Mouse (Mus musculus) heart, embryonic 16.5 days (tissue): ENCODE data around the gene Sft2d2. TPM values are rescaled to one million over a fixed set of nuclear protein-coding genes. Genes with fewer than 3 reads are reported as not detected.

Experiments
- ATAC-seq: fragments of 200-750 bp; cut with Nextera tagmentation; replicated peaks from 2 replicates; pipeline ENCODE4 v1.8.0; 2017; ENCODE audit warnings: moderate number of reproducible peaks; ENCODE audit not compliant: insufficient read depth, low FRiP score; ENCODE audit errors: extremely low read depth
- H3K27ac ChIP-seq: fragments of 300-500 bp; sonication (generic); 2 replicates; pipeline ENCODE4 v1.5.1; 2014; ENCODE audit warnings: mild to moderate bottlenecking, low read length, control low read depth, moderate library complexity
- H3K27me3 ChIP-seq: fragments of 300-500 bp; sonication (generic); 2 replicates; pipeline ENCODE4 v1.6.1; 2014; ENCODE audit warnings: low read length, mixed read lengths; ENCODE audit not compliant: control insufficient read depth, insufficient read depth
- H3K36me3 ChIP-seq: fragments of 300-500 bp; sonication (generic); 2 replicates; pipeline ENCODE4 v1.6.1; 2014; ENCODE audit not compliant: control insufficient read depth, insufficient read depth
- H3K4me1 ChIP-seq: fragments of 300-500 bp; sonication (generic); 2 replicates; pipeline ENCODE4 v1.6.1; 2014; ENCODE audit warnings: low read length, mixed read lengths; ENCODE audit not compliant: control insufficient read depth, insufficient read depth
- H3K4me2 ChIP-seq: fragments of 300-500 bp; sonication (generic); 2 replicates; pipeline ENCODE4 v1.6.1; 2014; ENCODE audit warnings: low read depth, mild to moderate bottlenecking, control low read depth, low read length
- H3K4me3 ChIP-seq: fragments of 300-500 bp; sonication (generic); 2 replicates; pipeline ENCODE4 v1.5.1; 2014; ENCODE audit warnings: mild to moderate bottlenecking, control low read depth, low read length
- H3K9ac ChIP-seq: fragments of 300-500 bp; sonication (generic); 2 replicates; pipeline ENCODE4 v1.6.1; 2014; ENCODE audit warnings: low read length, control low read depth
- H3K9me3 ChIP-seq: fragments of 300-500 bp; sonication (generic); replicated peaks from 2 replicates; pipeline ENCODE4 v1.6.1; 2016; ENCODE audit warnings: low read length; ENCODE audit not compliant: control insufficient read depth
- WGBS: fragments of 180-500 bp; shearing (Covaris S2); extraction: QIAGEN DNeasy Blood & Tissue Kit; methylation state at CpG from one replicate; pipeline ENCODE4 v1.1.7; 2014; 5-methylcytosine and 5-hydroxymethylcytosine counted together
- polyA plus RNA-seq: library from polyadenylated mRNA; unstranded; fragments of >200 nt; fragmentation: Nextera tagmentation; extraction: Ambion mirVana; gene quantifications from 2 replicates; pipeline ENCODE4 v1.2.1, GENCODE M21; 2015

The Sft2d2 gene
- polyA plus RNA-seq, 1 experiment from 2014 or later = 19.2 TPM

DNA sequence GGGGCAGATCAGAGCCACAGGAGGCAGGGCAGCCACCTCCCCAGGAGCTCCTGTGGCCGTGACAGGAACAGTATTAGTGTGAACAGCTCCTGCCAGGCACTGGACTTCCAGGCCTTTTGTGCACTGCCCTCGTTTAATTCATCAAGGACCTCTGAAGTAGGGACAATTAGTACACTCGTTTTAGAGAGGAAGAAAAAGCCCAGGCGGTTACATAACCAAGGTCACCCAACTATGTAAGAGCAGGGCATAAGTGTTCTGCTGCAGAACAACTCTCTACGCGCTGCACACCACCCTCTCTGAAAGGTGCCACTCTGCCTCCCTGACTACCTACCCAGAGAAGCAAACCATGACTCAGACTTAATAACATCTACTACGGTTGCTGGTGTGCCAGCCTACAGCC is 9.1 kb downstream of the Sft2d2 start:
- H3K27me3 ChIP-seq = no peaks in the 10 kb centered on the region
- H3K4me2 ChIP-seq = no peak overlapping the region
- WGBS = 54% methylated on average over 7 of the region's 7 CpGs
- no peaks in the 10 kb centered on the region for H3K9me3 ChIP-seq
- peaks cover 7% of the 10 kb centered on the region for H3K4me1 ChIP-seq
- H3K36me3 ChIP-seq = peaks cover 29% of the 10 kb centered on the region
- no peak overlapping the region for H3K4me3 ChIP-seq
- 0 out of 2 replicates have a peak, but pooled peaks have one; percentile 21 for ATAC-seq
- H3K9ac ChIP-seq = no peak overlapping the region
- no peak overlapping the region for H3K27ac ChIP-seq

DNA sequence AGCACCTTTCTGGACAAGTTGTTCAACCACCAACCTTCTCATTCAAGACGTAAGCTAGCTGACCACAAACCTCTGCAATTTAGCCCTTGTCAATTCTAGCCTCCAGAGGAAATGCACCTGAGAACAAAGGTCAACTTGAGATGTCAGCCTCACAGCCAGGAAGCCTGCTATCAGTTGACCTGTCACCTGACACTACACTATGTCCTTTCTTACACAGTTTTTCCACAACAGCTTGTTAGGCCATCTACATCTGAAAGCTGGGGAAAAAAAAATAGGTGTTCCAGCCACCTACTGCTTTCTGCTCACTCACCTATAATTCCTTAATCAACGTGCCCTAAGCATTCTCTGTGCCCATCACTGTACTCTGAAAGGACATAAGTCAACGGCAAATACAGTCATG is 10.1 kb downstream of the Sft2d2 start:
- no peak for ATAC-seq
- Histone ChIP-seq H3K36me3 (peaks cover 29% of the 10 kb centered on the region), H3K4me3 (no peak overlapping the region), H3K27me3 (no peaks in the 10 kb centered on the region), H3K4me1 (peaks cover 7% of the 10 kb centered on the region), H3K9ac (no peak overlapping the region), H3K27ac (no peak overlapping the region), H3K4me2 (no peak overlapping the region), H3K9me3 (no peaks in the 10 kb centered on the region)
- 88% methylated on average over 3 of the region's 3 CpGs for WGBS

DNA sequence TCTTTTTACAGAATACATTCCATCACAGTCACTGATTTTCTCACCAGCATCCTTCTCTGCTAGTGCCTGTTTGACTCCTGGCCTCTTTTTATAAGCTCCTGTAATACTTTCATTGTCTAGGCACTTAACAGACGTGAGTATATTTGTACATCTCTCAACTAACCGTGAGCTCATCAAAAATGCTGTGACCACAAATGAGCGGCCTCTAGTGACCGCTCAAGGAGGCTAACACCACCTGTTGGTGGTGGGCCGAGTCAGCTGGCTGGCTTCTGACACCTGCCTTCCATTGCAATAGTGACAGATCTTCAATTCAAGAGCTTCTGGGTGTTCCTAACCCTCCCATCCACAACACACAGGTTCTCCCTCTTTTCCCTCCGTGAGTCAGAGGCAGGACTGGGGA is 10.8 kb downstream of the Sft2d2 start:
- peaks cover 37% of the 10 kb centered on the region for H3K36me3 ChIP-seq
- 72% methylated on average over 6 of the region's 6 CpGs for WGBS

DNA sequence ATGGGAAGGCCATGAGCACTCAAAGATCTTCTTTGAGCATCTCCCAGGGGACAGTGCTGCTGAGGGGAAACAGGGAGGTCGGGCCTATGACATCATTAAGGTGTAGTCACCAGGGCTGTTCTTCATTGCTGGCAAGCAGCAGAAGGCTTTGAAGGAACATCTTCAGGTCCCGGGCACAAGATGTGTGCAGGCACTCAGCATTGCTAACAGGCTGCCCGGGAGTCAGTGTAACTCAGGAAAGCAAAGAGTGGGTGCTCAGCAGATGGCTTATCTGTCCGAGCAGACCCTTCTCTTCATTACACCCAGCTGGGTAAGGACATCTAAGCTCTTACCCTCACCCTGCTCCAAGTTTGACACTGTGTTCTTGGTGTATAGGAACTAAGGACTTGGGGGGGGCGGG is 14.9 kb downstream of the Sft2d2 start:
- Histone ChIP-seq H3K4me1 (no peaks in the 10 kb centered on the region), H3K9me3 (no peaks in the 10 kb centered on the region), H3K4me3 (no peak overlapping the region), H3K4me2 (no peak overlapping the region), H3K27ac (no peak overlapping the region), H3K36me3 (peaks cover 38% of the 10 kb centered on the region), H3K9ac (no peak overlapping the region), H3K27me3 (no peaks in the 10 kb centered on the region)
- 80% methylated on average over 5 of the region's 5 CpGs for WGBS
- no peak for ATAC-seq

More for the DNA sequence above, 10.8 kb downstream of the Sft2d2 start:
- H3K9me3 ChIP-seq = no peaks in the 10 kb centered on the region
- no peak overlapping the region for H3K27ac ChIP-seq
- H3K27me3 ChIP-seq = no peaks in the 10 kb centered on the region
- no peak overlapping the region for H3K4me2 ChIP-seq
- peaks cover 5% of the 10 kb centered on the region for H3K4me1 ChIP-seq
- no peak overlapping the region for H3K9ac ChIP-seq
- H3K4me3 ChIP-seq = no peak overlapping the region
- no peak for ATAC-seq

DNA sequence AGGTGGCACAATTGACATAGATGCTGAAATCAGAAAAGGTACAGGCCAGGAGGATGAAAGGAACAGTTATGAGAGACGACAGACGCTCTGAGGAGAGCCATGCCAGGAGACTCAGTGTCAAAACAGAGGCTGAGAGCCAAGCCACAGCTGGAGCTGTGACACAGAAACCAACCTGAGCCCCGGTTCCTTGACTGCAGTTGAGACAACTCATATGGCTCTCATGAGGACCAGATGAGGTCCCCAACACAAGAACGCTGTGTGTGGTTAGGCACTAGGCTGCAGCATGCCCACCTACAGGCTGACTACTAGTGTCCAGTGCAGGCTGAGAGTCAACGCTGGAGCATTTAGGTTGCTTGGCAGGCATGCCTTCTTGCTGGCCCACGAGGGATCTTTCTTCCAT is 16.2 kb downstream of the Sft2d2 start:
- Histone ChIP-seq H3K9ac (no peak overlapping the region), H3K36me3 (peaks cover 29% of the 10 kb centered on the region), H3K9me3 (no peaks in the 10 kb centered on the region), H3K27me3 (no peaks in the 10 kb centered on the region), H3K27ac (no peak overlapping the region), H3K4me3 (no peak overlapping the region), H3K4me2 (no peak overlapping the region), H3K4me1 (no peaks in the 10 kb centered on the region)
- ATAC-seq = no peak
- WGBS = 76% methylated on average over 6 of the region's 6 CpGs

DNA sequence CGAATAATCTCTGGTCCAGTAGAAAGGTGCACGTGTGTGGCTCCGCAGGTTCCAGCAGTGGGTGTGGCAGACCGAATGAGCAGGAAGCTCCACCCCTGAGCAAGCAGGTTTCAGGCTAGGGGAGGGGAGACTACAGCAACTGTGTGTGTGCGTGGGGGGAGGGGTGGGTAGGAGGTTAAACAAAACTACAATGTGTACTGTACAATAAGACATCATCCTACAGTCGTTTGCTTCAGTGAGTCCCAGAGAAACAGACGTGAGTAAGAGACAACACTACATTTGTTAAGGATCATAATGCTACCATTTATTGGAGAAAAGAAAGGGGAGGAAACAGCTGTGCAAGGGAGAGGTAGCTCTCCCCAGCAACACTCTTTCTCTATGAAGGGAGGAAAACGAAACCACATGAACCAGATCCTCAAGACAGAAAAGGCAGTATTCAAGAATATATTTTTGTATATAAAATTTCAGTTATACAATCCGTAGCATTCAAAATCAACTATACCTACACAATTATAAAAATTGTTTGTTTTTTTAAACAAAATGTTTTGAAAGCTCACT is 20.1 kb downstream of the Sft2d2 start:
- Histone ChIP-seq H3K4me1 (no peaks in the 10 kb centered on the region), H3K4me2 (no peak overlapping the region), H3K9me3 (no peaks in the 10 kb centered on the region), H3K36me3 (peaks cover 13% of the 10 kb centered on the region), H3K9ac (no peak overlapping the region), H3K4me3 (no peak overlapping the region), H3K27ac (no peak overlapping the region; the same call in 1 of the 2 replicates), H3K27me3 (no peaks in the 10 kb centered on the region)
- peak; percentile 60; the same call in 1 of the 2 replicates for ATAC-seq
- 70% methylated on average over 6 of the region's 9 CpGs for WGBS

DNA sequence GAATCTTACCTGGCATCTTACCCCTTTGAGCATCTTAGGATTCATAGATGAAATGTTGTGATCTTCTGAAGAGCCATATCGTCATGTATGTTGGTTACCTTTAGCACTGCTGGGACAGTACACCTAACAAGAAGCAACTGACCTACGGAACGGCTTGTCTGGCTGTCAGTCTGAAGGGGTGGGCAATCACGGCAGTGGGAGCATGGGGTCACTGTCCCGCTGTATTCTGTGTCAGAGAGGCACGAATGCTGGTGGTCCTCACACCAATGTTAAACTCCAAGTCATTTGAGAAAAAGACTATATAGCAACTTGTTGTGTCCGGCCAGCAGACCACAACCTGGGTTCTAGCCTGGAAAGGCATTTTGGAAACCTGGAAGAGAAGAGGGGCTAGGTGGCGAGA is 23.0 kb downstream of the Sft2d2 start:
- Histone ChIP-seq H3K4me3 (no peak overlapping the region), H3K4me2 (no peak overlapping the region), H3K9me3 (no peaks in the 10 kb centered on the region), H3K36me3 (no peaks in the 10 kb centered on the region), H3K27me3 (no peaks in the 10 kb centered on the region), H3K9ac (no peak overlapping the region), H3K4me1 (no peaks in the 10 kb centered on the region), H3K27ac (no peak overlapping the region)
- 79% methylated on average over 7 of the region's 8 CpGs for WGBS
- no peak for ATAC-seq

DNA sequence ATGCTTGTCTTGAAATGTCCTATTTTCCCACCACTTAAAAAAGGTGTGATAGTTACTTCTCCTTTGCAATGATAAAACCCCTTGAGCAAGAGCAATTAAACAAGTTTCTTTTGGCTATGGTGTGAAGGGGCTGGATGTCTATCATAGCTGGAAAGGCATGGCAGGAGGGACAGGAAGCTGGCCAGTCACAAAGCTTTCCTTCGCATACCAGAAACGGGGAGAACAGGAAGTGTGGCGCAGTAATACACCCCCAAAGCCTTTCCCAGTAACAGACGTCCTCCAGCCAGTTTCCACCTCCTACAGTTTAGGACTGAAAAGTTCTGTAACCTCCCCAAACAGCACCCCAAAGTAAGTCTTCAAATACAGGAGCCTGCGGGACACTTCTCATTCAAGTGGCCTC is 24.1 kb downstream of the Sft2d2 start:
- no peak for ATAC-seq
- Histone ChIP-seq H3K27me3 (no peaks in the 10 kb centered on the region), H3K4me3 (no peak overlapping the region), H3K9me3 (peaks cover 3% of the 10 kb centered on the region), H3K27ac (no peak overlapping the region), H3K4me2 (no peak overlapping the region), H3K9ac (no peak overlapping the region), H3K4me1 (no peaks in the 10 kb centered on the region), H3K36me3 (no peaks in the 10 kb centered on the region)
- 64% methylated on average over 5 of the region's 5 CpGs for WGBS

DNA sequence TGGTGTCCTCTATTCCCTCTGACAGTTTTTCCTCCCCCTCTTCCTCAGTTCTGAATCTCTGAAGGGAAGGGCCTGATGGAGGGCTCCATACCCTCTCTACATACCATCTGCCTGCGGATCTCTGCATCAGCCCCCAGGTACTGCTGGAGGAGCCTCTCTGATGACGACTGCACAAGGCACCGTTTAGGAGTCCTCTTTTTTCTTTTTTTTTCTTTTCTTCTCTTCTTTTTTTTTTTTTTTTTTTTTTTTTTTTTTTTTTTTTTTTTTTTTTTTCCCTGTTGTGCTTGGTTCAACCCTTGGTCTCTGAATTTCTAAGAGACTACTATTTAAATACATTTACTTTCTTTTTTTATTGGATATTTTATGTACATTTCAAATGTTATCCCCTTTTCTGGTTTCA is 24.8 kb downstream of the Sft2d2 start:
- Histone ChIP-seq H3K27ac (no peak overlapping the region), H3K4me2 (no peak overlapping the region), H3K9ac (no peak overlapping the region), H3K36me3 (no peaks in the 10 kb centered on the region), H3K4me3 (no peak overlapping the region), H3K9me3 (peaks cover 3% of the 10 kb centered on the region), H3K27me3 (no peaks in the 10 kb centered on the region), H3K4me1 (no peaks in the 10 kb centered on the region)
- 81% methylated on average over 3 of the region's 3 CpGs for WGBS
- ATAC-seq = no peak
